Mouse (Mus musculus): ENCODE results near the gene Gm35134.
"Not testable (repeated sequence)": the region's sequence is repeated elsewhere in the genome, so short reads cannot be mapped to it uniquely, and the experiment has no call there.

The Gm35134 gene

GRCm38 (mm10) chrY:19112707-19113106, at the start of gene Gm35134:
Gm35134 (plus strand) TSS chrY:19113007.
- in situ Hi-C loops (cut with MboI; ENCODE audit: low sequenced_read_pairs), result not testable (repeated sequence)
